In the genomic region with DNA sequence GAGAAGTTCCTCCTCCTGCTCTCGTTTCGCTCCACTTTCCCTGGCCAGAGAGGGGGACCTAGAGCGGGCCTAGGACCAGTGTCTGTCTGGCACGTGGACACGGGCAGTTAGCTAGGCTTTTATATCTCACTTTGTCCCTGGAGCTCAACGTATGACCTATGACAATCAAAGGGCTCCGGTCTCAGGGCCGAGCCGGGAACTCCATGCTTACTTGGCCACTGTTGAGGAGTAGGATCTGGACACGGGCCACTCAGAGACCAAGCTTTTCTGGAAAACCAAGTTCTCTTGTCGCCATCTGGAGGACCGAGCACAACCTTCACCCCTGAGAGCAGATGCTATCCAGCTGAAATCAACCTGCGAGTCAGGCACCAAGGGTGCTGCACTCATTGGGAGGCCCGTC, we compare ENCODE assay signal across 8 mouse cellular contexts. TPM values are rescaled to one million over a fixed set of nuclear protein-coding genes. Genes with fewer than 3 reads are reported as not detected.
DNase-seq lines count a peak whose midpoint lies in the region; ATAC-seq and TF ChIP-seq lines count a peak whose summit lies in the region.

No protein-coding gene starts in this region.

- DNase-seq in urinary bladder, adult 18-20 months (ENCODE audit: low spot score in 2 of 2), result peak; percentile 46 to 60
- no peak for DNase-seq in urinary bladder, postnatal 10 days (ENCODE audit: low spot score)
- peak; percentile 97 for DNase-seq in heart, adult 11 months
- DNase-seq in lung, adult 18-20 months, result peak; percentile 67 to 78

- no peaks in the 10 kb centered on the region for H3K36me3 ChIP-seq in intestine, postnatal 0 days (ENCODE audit: control insufficient read depth, insufficient read depth)

- no peaks in the 10 kb centered on the region for H3K4me1 ChIP-seq in cortical plate, adult 2 months (ENCODE audit: control insufficient read depth, insufficient read depth, low read length)
- H3K4me1 ChIP-seq in intestine, postnatal 0 days (replicated peaks; ENCODE audit: control insufficient read depth, insufficient read depth, low read length), result 0 out of 2 replicates have a peak, but pooled peaks cover 4% of the 10 kb centered on the region
- peaks cover 44% of the 10 kb centered on the region for H3K4me1 ChIP-seq in olfactory bulb, adult 2 months (ENCODE audit: control insufficient read depth, insufficient read depth, low read length)

- peak overlapping the region; percentile 26; the same call in 1 of the 2 replicates for H3K9ac ChIP-seq in intestine, postnatal 0 days (ENCODE audit: low read depth, low read length)

- no peaks in the 10 kb centered on the region for H3K27me3 ChIP-seq in intestine, postnatal 0 days (replicated peaks; ENCODE audit: control insufficient read depth, insufficient read depth, low read length)

- peak; percentile 42; the same call in 1 of the 2 replicates for TF ChIP-seq CTCF in cortical plate, adult 2 months (IDR thresholded peaks at IDR 0.05; ENCODE audit: extremely low read depth, insufficient read depth, low read length)
- peak; percentile 69 for TF ChIP-seq CTCF in intestine, postnatal 0 days (IDR thresholded peaks at IDR 0.05; ENCODE audit: low read depth)
- TF ChIP-seq CTCF in olfactory bulb, adult 2 months (IDR thresholded peaks at IDR 0.05; ENCODE audit: insufficient read depth, low read depth, low read length), result no peak

- 21% methylated on average over 14 of the region's 14 CpGs for WGBS in intestine, postnatal 0 days
- 12% methylated on average over 14 of the region's 14 CpGs for WGBS in olfactory bulb, adult 2 months

- H3K4me2 ChIP-seq in intestine, postnatal 0 days (replicated peaks; ENCODE audit: low read depth), result peak overlapping the region; percentile 90

- ATAC-seq in intestine, postnatal 0 days, result peak; percentile 9; the same call in 1 of the 2 replicates
- ATAC-seq in erythroid progenitor cell, adult 5-6 weeks (replicated peaks; ENCODE audit: low FRiP score, poor library complexity, severe bottlenecking), result no peak

- H3K27ac ChIP-seq in cortical plate, adult 2 months (ENCODE audit: insufficient read depth, low read length), result peak overlapping the region; percentile 2; the same call in 1 of the 2 replicates
- no peak overlapping the region for H3K27ac ChIP-seq in intestine, postnatal 0 days (ENCODE audit: low read depth, low read length)
- peak overlapping the region; percentile 68 for H3K27ac ChIP-seq in olfactory bulb, adult 2 months (ENCODE audit: insufficient read depth, low read depth, low read length)

- H3K4me3 ChIP-seq in cortical plate, adult 2 months (ENCODE audit: insufficient read depth, low read length), result peak overlapping the region; percentile 28; the same call in 1 of the 2 replicates
- H3K4me3 ChIP-seq in intestine, postnatal 0 days (ENCODE audit: low read depth, low read length), result peak overlapping the region; percentile 43
- peak overlapping the region; percentile 71 for H3K4me3 ChIP-seq in olfactory bulb, adult 2 months (ENCODE audit: insufficient read depth, low read depth, low read length)

- TF ChIP-seq POLR2A in cortical plate, adult 2 months (IDR thresholded peaks at IDR 0.05; ENCODE audit: extremely low read depth, insufficient read depth, low read length), result peak; percentile 49; the same call in 1 of the 2 replicates
- TF ChIP-seq POLR2A in olfactory bulb, adult 2 months (IDR thresholded peaks at IDR 0.05; ENCODE audit: insufficient read depth, low read depth, low read length), result no peak

- no peaks in the 10 kb centered on the region for H3K9me3 ChIP-seq in intestine, postnatal 0 days (ENCODE audit: control insufficient read depth)

RNA-seq across cellular contexts. Expression of gene Shisa4, which starts 6.1 kb away (rescaled TPM):
- 219 and 220 TPM in 2 replicates for polyA plus RNA-seq in cortical plate, adult 2 months (2012; rRNA removed)
- 12.4 and 13.1 TPM in 2 replicates for polyA plus RNA-seq in intestine, postnatal 0 days (2015; fragmentation: Nextera tagmentation; extraction: Ambion mirVana)
- polyA plus RNA-seq in olfactory bulb, adult 2 months (2012; ENCODE audit: insufficient read depth, insufficient read length, low replicate concordance, missing spikeins), result not detected in 2 replicates
- not detected in 2 replicates for total RNA-seq in erythroid progenitor cell, adult 5-6 weeks (2015; ENCODE audit: low replicate concordance)
- total RNA-seq in erythroid progenitor cell, adult 5-6 weeks (2017; ENCODE audit: low replicate concordance), result not detected in 2 replicates

RNA-seq across cellular contexts. Expression of gene Lmod1, which starts 44.4 kb away (rescaled TPM):
- polyA plus RNA-seq in cortical plate, adult 2 months (2012; rRNA removed), result 0.58 and 0.87 TPM in 2 replicates
- polyA plus RNA-seq in intestine, postnatal 0 days (2015; fragmentation: Nextera tagmentation; extraction: Ambion mirVana), result 11.8 and 13.5 TPM in 2 replicates
- polyA plus RNA-seq in olfactory bulb, adult 2 months (2012; ENCODE audit: insufficient read depth, insufficient read length, low replicate concordance, missing spikeins), result not detected in 2 replicates
- total RNA-seq in erythroid progenitor cell, adult 5-6 weeks (2015; ENCODE audit: low replicate concordance), result not detected in 2 replicates
- not detected in 2 replicates for total RNA-seq in erythroid progenitor cell, adult 5-6 weeks (2017; ENCODE audit: low replicate concordance)

RNA-seq across cellular contexts. Expression of gene Timm17a, which starts 55.4 kb away (rescaled TPM):
- polyA plus RNA-seq in cortical plate, adult 2 months (2012; rRNA removed), result 82.7 and 88.6 TPM in 2 replicates
- 257 and 271 TPM in 2 replicates for polyA plus RNA-seq in intestine, postnatal 0 days (2015; fragmentation: Nextera tagmentation; extraction: Ambion mirVana)
- polyA plus RNA-seq in olfactory bulb, adult 2 months (2012; ENCODE audit: insufficient read depth, insufficient read length, low replicate concordance, missing spikeins), result not detected in 2 replicates
- 9.7 and 11.3 TPM in 2 replicates for total RNA-seq in erythroid progenitor cell, adult 5-6 weeks (2015; ENCODE audit: low replicate concordance)
- 1.7 and 14.2 TPM in 2 replicates for total RNA-seq in erythroid progenitor cell, adult 5-6 weeks (2017; ENCODE audit: low replicate concordance)

Comparison
In these comparisons a context has a peak if more than half of its experiments do, and no peak if none do; other contexts are left out.
1. RNA of gene Shisa4, which starts 6.1 kb away (polyA plus RNA-seq): 219 to 220 TPM in cortical plate, adult 2 months; 12.4 to 13.1 TPM in intestine, postnatal 0 days and not detected in olfactory bulb, adult 2 months; every median in the first group is over 10 times any median in the second.
2. Peak in every context shown above with its lines, with median percentiles within 50 percentile points of each other: H3K4me3 ChIP-seq.